Mouse (Mus musculus): ENCODE results near the gene Pgbd1. TPM values are rescaled to one million over a fixed set of nuclear protein-coding genes. Genes with fewer than 3 reads are reported as not detected.
A peak's percentile ranks its signal among the peaks of the same experiment; 100 is the strongest.

The Pgbd1 gene
- polyA plus RNA-seq, 1 experiment = 0.13 TPM

DNA sequence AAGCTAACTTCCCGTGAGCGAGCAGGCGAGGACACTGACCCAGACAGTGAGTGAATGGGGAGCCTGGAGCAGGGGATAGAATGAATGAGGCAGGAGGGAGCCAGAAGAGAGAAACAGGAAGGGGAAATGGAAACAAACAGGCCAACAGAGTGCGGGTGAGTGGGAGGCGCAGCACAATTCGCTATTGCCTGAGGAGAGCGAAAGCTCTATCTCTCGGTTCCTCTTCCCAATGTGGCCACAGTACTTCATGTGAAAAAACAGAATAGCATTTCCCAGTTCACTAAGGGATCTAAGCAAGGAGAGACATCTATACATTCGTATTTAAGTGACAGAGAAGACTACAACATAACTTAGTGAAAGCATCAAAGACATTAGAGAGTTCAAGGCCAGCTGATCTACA, 5.9 kb upstream of the Pgbd1 start:
- H3K27ac ChIP-seq (ENCODE audit: insufficient read depth, low read length) = no peak overlapping the region
- WGBS = 85% methylated on average over 9 of the region's 9 CpGs
- no peaks in the 10 kb centered on the region for H3K27me3 ChIP-seq (ENCODE audit: control insufficient read depth, insufficient read depth, low read length)
- DNase-seq (ENCODE audit: low read depth in 1 of 2, low spot score in 2 of 2) = no peak
- H3K4me1 ChIP-seq (ENCODE audit: control insufficient read depth, insufficient read depth, insufficient read length) = no peaks in the 10 kb centered on the region
- peaks cover 33% of the 10 kb centered on the region for H3K36me3 ChIP-seq (ENCODE audit: control insufficient read depth, insufficient read depth, low read length)
- H3K4me3 ChIP-seq (ENCODE audit: extremely low read depth, insufficient read depth, insufficient read length) = no peak overlapping the region
- no peak for TF ChIP-seq CTCF (IDR thresholded peaks at IDR 0.05; ENCODE audit: extremely low read depth, insufficient read depth, insufficient read length, insufficient replicate concordance)
- no peak for TF ChIP-seq POLR2A (IDR thresholded peaks at IDR 0.05; ENCODE audit: low read depth, low read length)

DNA sequence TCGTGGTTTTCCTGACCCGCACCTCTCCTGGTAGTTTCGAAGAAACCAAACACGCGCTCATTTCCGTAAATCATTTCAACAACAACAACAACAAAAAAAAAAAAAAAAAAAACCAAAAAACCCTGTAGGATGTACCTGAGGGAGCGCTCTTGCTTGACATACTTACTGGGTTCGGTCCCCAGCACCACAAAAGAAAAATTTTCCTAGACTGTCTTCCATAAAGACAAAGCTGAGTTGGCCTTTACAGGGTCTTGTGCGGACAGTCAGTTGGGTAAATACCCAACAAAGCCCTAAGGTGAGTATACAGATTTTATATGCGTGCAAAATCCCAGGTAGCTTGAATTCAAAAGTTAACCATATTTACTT, 332 bp upstream of the Pgbd1 start:
- 34% methylated on average over 10 of the region's 10 CpGs for WGBS
- no peak for TF ChIP-seq CTCF (IDR thresholded peaks at IDR 0.05; ENCODE audit: extremely low read depth, insufficient read depth, insufficient read length, insufficient replicate concordance)
- TF ChIP-seq POLR2A (IDR thresholded peaks at IDR 0.05; ENCODE audit: low read depth, low read length) = no peak

DNA sequence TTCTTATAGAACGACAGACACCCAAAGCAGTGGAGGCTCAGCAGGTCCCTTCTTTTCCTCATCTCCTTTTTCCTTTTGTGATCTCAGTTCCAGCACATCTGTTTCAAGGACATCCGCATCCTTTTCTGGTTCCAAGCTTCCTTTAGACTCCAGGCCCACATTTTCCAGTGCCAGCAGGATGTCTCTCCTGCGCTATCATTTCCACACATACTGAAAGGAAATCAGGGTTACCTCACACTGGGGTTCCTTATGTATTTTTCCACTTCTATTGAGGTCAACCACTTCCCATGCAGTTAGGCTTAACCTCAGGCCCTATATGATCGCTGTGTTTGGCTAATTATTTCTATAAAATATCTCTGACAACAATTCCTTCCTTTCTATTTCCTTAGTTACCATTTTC, 5.4 kb downstream of the Pgbd1 start:
- WGBS = 78% methylated on average over 4 of the region's 4 CpGs
- Histone ChIP-seq H3K27me3 (ENCODE audit: control insufficient read depth, insufficient read depth, low read length) (no peaks in the 10 kb centered on the region), H3K4me3 (ENCODE audit: extremely low read depth, insufficient read depth, insufficient read length) (no peak overlapping the region), H3K36me3 (ENCODE audit: control insufficient read depth, insufficient read depth, low read length) (no peaks in the 10 kb centered on the region), H3K27ac (ENCODE audit: insufficient read depth, low read length) (no peak overlapping the region), H3K4me1 (ENCODE audit: control insufficient read depth, insufficient read depth, insufficient read length) (no peaks in the 10 kb centered on the region)
- DNase-seq (ENCODE audit: low read depth in 1 of 2, low spot score in 2 of 2) = no peak
- TF ChIP-seq POLR2A (IDR thresholded peaks at IDR 0.05; ENCODE audit: low read depth, low read length) (no peak), CTCF (IDR thresholded peaks at IDR 0.05; ENCODE audit: extremely low read depth, insufficient read depth, insufficient read length, insufficient replicate concordance) (no peak)

More for the DNA sequence above, 332 bp upstream of the Pgbd1 start:
- Histone ChIP-seq H3K27ac (ENCODE audit: insufficient read depth, low read length) (peak overlapping the region; percentile 0; the same call in 1 of the 2 replicates), H3K4me3 (ENCODE audit: extremely low read depth, insufficient read depth, insufficient read length) (peak overlapping the region; percentile 73), H3K36me3 (ENCODE audit: control insufficient read depth, insufficient read depth, low read length) (peaks cover 14% of the 10 kb centered on the region), H3K4me1 (ENCODE audit: control insufficient read depth, insufficient read depth, insufficient read length) (no peaks in the 10 kb centered on the region), H3K27me3 (ENCODE audit: control insufficient read depth, insufficient read depth, low read length) (no peaks in the 10 kb centered on the region)
- no peak for DNase-seq (ENCODE audit: low read depth in 1 of 2, low spot score in 2 of 2)

DNA sequence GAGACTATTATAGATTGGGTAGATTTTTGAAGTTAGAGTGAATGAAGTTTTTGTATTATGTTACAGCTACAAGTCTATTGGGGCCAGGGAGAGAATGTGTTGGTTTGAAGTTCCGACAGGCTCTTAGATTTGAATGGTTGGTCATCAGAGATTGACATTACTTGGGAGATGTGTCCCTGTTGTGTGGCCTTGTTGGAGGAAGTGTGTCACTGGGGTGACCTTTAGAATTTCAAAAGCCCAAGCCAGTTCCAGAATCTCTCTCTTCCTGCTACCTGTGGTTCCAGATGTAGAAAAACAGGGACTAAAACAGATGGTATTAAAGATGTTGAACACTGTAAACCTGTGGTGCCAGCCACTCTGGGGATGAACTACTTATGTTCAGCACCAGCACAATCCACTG, 13.2 kb downstream of the Pgbd1 start:
- Histone ChIP-seq H3K4me1 (ENCODE audit: control insufficient read depth, insufficient read depth, insufficient read length) (no peaks in the 10 kb centered on the region), H3K27me3 (ENCODE audit: control insufficient read depth, insufficient read depth, low read length) (no peaks in the 10 kb centered on the region), H3K27ac (ENCODE audit: insufficient read depth, low read length) (no peak overlapping the region), H3K4me3 (ENCODE audit: extremely low read depth, insufficient read depth, insufficient read length) (no peak overlapping the region), H3K36me3 (ENCODE audit: control insufficient read depth, insufficient read depth, low read length) (no peaks in the 10 kb centered on the region)
- WGBS = 100% methylated on average over 1 of the region's 1 CpGs
- TF ChIP-seq POLR2A (IDR thresholded peaks at IDR 0.05; ENCODE audit: low read depth, low read length) (no peak), CTCF (IDR thresholded peaks at IDR 0.05; ENCODE audit: extremely low read depth, insufficient read depth, insufficient read length, insufficient replicate concordance) (no peak)
- DNase-seq (ENCODE audit: low read depth in 1 of 2, low spot score in 2 of 2) = no peak

DNA sequence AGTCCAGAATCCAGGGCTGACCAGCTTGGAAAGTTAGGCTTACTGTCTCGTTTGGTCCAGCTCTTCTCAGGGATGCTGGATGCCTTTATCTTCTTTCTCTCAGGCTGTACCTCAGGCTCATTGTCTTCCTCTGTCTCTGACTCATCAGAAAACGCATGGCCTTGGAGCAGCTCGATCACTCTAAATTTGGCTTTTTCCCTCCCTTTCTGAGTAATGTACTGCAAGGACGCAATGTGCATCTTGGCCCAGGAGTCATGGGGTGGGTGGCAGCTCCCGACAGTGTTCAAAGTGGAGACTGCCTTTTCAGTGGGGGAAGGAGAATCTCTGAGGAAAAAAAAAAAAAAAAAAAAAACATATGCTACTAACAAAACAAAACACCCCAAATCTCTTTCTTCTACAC, 17.6 kb downstream of the Pgbd1 start:
- H3K27ac ChIP-seq (ENCODE audit: insufficient read depth, low read length) = no peak overlapping the region
- H3K27me3 ChIP-seq (ENCODE audit: control insufficient read depth, insufficient read depth, low read length) = no peaks in the 10 kb centered on the region
- H3K4me3 ChIP-seq (ENCODE audit: extremely low read depth, insufficient read depth, insufficient read length) = no peak overlapping the region
- TF ChIP-seq POLR2A (IDR thresholded peaks at IDR 0.05; ENCODE audit: low read depth, low read length) (no peak), CTCF (IDR thresholded peaks at IDR 0.05; ENCODE audit: extremely low read depth, insufficient read depth, insufficient read length, insufficient replicate concordance) (no peak)
- no peak for DNase-seq (ENCODE audit: low read depth in 1 of 2, low spot score in 2 of 2)
- no peaks in the 10 kb centered on the region for H3K4me1 ChIP-seq (ENCODE audit: control insufficient read depth, insufficient read depth, insufficient read length)
- H3K36me3 ChIP-seq (ENCODE audit: control insufficient read depth, insufficient read depth, low read length) = no peaks in the 10 kb centered on the region
- 77% methylated on average over 5 of the region's 5 CpGs for WGBS

DNA sequence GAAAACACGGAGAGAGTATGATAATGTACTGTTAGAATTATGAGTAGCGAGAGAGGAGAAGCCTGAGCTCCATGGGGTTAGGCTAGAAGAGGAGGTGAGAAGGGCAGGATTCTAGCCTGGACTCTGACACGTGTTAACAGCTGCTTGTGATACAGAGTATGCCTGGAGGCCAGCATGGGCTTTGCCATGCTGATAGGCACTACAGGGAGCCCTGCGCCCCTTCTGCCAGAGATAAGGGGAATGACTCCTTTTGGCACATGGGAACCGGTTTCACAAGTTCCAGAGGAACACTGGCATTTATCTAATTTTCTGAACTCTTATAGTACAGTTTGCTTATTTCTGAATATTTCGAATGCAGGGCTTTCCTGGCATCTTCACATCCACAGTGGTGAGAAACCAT, 22.0 kb downstream of the Pgbd1 start:
- no peaks in the 10 kb centered on the region for H3K27me3 ChIP-seq (ENCODE audit: control insufficient read depth, insufficient read depth, low read length)
- H3K4me1 ChIP-seq (ENCODE audit: control insufficient read depth, insufficient read depth, insufficient read length) = no peaks in the 10 kb centered on the region
- no peak overlapping the region for H3K27ac ChIP-seq (ENCODE audit: insufficient read depth, low read length)
- TF ChIP-seq CTCF (IDR thresholded peaks at IDR 0.05; ENCODE audit: extremely low read depth, insufficient read depth, insufficient read length, insufficient replicate concordance) (no peak), POLR2A (IDR thresholded peaks at IDR 0.05; ENCODE audit: low read depth, low read length) (no peak)
- H3K36me3 ChIP-seq (ENCODE audit: control insufficient read depth, insufficient read depth, low read length) = no peaks in the 10 kb centered on the region
- no peak overlapping the region for H3K4me3 ChIP-seq (ENCODE audit: extremely low read depth, insufficient read depth, insufficient read length)
- DNase-seq (ENCODE audit: low read depth in 1 of 2, low spot score in 2 of 2) = no peak
- 80% methylated on average over 6 of the region's 6 CpGs for WGBS

DNA sequence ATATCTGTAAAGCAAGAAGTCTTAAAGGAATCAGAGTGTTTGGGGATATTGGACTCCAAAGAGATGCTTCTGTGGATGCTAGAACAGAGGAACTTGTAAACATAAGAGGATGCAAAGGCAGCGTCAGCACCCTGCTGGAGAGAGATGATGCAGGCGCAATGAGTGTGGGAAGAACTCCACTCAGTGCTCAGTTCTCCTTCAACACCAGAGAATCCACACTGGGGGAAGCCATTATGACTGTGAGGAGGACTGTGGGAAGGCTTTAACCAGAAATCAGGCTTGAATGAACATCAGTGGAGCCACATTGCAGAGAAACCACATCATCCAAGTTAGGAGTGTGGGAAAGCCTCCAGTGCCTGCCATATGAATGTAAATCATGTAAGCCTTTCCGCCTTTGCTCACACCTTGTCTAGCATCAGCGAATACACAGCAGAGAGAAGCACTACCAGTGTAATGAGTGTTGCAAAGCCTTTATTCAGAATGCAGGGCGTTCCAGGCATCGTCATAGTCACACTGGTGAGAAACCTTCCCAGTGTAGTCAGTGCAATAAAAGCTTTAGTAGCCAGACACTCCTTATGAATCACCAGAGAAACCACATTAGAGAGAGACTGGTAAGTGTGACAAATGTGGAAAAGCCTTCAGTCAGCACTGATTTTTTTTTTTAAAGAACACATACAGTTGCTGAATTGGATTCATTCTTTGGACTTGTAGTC, 23.4 kb downstream of the Pgbd1 start:
- DNase-seq (ENCODE audit: low read depth in 1 of 2, low spot score in 2 of 2) = no peak
- TF ChIP-seq CTCF (IDR thresholded peaks at IDR 0.05; ENCODE audit: extremely low read depth, insufficient read depth, insufficient read length, insufficient replicate concordance) (no peak), POLR2A (IDR thresholded peaks at IDR 0.05; ENCODE audit: low read depth, low read length) (no peak)
- no peaks in the 10 kb centered on the region for H3K36me3 ChIP-seq (ENCODE audit: control insufficient read depth, insufficient read depth, low read length)
- H3K27me3 ChIP-seq (ENCODE audit: control insufficient read depth, insufficient read depth, low read length) = no peaks in the 10 kb centered on the region
- no peak overlapping the region for H3K4me3 ChIP-seq (ENCODE audit: extremely low read depth, insufficient read depth, insufficient read length)
- no peaks in the 10 kb centered on the region for H3K4me1 ChIP-seq (ENCODE audit: control insufficient read depth, insufficient read depth, insufficient read length)
- no peak overlapping the region for H3K27ac ChIP-seq (ENCODE audit: insufficient read depth, low read length)
- WGBS = 79% methylated on average over 6 of the region's 6 CpGs
